ENCODE assay signal across 8 mouse cellular contexts in genomic region chr10:20149121-20149834, GRCm38 (mm10). TPM values are rescaled to one million over a fixed set of nuclear protein-coding genes. Genes with fewer than 3 reads are reported as not detected.
DNase-seq lines count a peak whose midpoint lies in the region.

No protein-coding gene starts in this region.

- H3K27ac ChIP-seq in hindbrain, embryonic 10.5 days, result peak overlapping the region; percentile 84

- WGBS in hindbrain, embryonic 10.5 days, result under 1% methylated on average over 73 of the region's 74 CpGs

- peak; percentile 60 for DNase-seq in R1 (ENCODE audit: low read depth, low spot score)
- peak; percentile 79 for DNase-seq in cerebellum, adult 9-10 months
- peak; percentile 33 for DNase-seq in forelimb bud, embryonic 11.5 days (ENCODE audit: low read depth, low spot score)
- DNase-seq in hindbrain, embryonic 10.5 days (ENCODE audit: low spot score), result peak; percentile 70
- DNase-seq in layer of hippocampus, postnatal 10 days (ENCODE audit: low spot score in 2 of 2), result peak; percentile 56 to 62
- DNase-seq in lung, postnatal 14 days, result peak; percentile 43
- peak; percentile 32 for DNase-seq in ovary, postnatal 14 days (ENCODE audit: low spot score)
- DNase-seq in c-Kit-positive CD71-positive TER-119-positive erythroid progenitor cells, embryonic 14.5 days (ENCODE audit: low spot score), result no peak

- H3K4me1 ChIP-seq in hindbrain, embryonic 10.5 days (replicated peaks), result peaks cover 27% of the 10 kb centered on the region

- no peaks in the 10 kb centered on the region for H3K9me3 ChIP-seq in hindbrain, embryonic 10.5 days

- H3K36me3 ChIP-seq in hindbrain, embryonic 10.5 days, result no peaks in the 10 kb centered on the region

- H3K27me3 ChIP-seq in hindbrain, embryonic 10.5 days (ENCODE audit: insufficient read depth, poor library complexity, severe bottlenecking), result peaks cover 60% of the 10 kb centered on the region

- H3K4me3 ChIP-seq in hindbrain, embryonic 10.5 days, result peak overlapping the region; percentile 81

RNA-seq across cellular contexts. Expression of gene Map7, which starts 1.0 kb away (rescaled TPM):
- 8.9 and 10.0 TPM in 2 replicates for polyA plus RNA-seq in hindbrain, embryonic 10.5 days (2016; fragmentation: Nextera tagmentation; extraction: Ambion mirVana)
- 10 to 100 TPM; 42.3 to 49.4 TPM for total RNA-seq in layer of hippocampus, postnatal 10 days (2021)
